Mouse (Mus musculus) inflammation-experienced regulatory T-cells, adult 6 months (primary cell): ENCODE measurements around the gene Cacnb1. TPM values are rescaled to one million over a fixed set of nuclear protein-coding genes. Genes with fewer than 3 reads are reported as not detected.
A peak's percentile ranks its signal among the peaks of the same experiment; 100 is the strongest.

Experiments used
- ATAC-seq: one replicate; pipeline ENCODE4 v1.8.0; 2017
- polyA plus RNA-seq, 3 experiments: library from polyadenylated mRNA; unstranded; fragments of 100-300 nt; shearing (Covaris generic); gene quantifications; one replicate each; pipeline ENCODE4 v1.2.1; 2017

The Cacnb1 gene
- polyA plus RNA-seq, 3 experiments from 2014 or later: 1.5 to 2.7 (median 2.4) TPM

- ATAC-seq: no peak
Observed at GRCm38 (mm10) chr11:98005686-98006085, 17.1 kb downstream of the Cacnb1 start.

- ATAC-seq: no peak
Observed at GRCm38 (mm10) chr11:98005076-98005475, 17.8 kb downstream of the Cacnb1 start.

- ATAC-seq: no peak
Observed at GRCm38 (mm10) chr11:98004161-98004560, 18.7 kb downstream of the Cacnb1 start.

- no peak for ATAC-seq
Observed at GRCm38 (mm10) chr11:98003171-98003671, 19.6 kb downstream of the Cacnb1 start.

- no peak for ATAC-seq
Observed at GRCm38 (mm10) chr11:98002627-98003026, 20.2 kb downstream of the Cacnb1 start.

- no peak for ATAC-seq
Observed at GRCm38 (mm10) chr11:98001986-98002385, 20.8 kb downstream of the Cacnb1 start.

GRCm38 (mm10) chr11:98001351-98001824 is 21.4 kb downstream of the Cacnb1 start:
- no peak for ATAC-seq

GRCm38 (mm10) chr11:98000378-98001140 is 22.3 kb downstream of the Cacnb1 start:
- peak; percentile 50 for ATAC-seq

- no peak for ATAC-seq
Observed at GRCm38 (mm10) chr11:97999748-98000147, 23.1 kb downstream of the Cacnb1 start.

GRCm38 (mm10) chr11:97998898-97999608 is 23.8 kb downstream of the Cacnb1 start:
- ATAC-seq: peak; percentile 77

- no peak for ATAC-seq
Observed at GRCm38 (mm10) chr11:97998074-97998793, 24.6 kb downstream of the Cacnb1 start.

GRCm38 (mm10) chr11:97997387-97997960 is 25.4 kb downstream of the Cacnb1 start:
- ATAC-seq: no peak

GRCm38 (mm10) chr11:97996691-97997090 is 26.1 kb downstream of the Cacnb1 start:
- ATAC-seq: no peak

GRCm38 (mm10) chr11:97995564-97996288 is 27.1 kb downstream of the Cacnb1 start, which contains the start of gene Arl5c:
Gene Arl5c (minus strand): TSS chr11:97996181.
- ATAC-seq: peak; percentile 27

- ATAC-seq: peak; percentile 31
Observed at GRCm38 (mm10) chr11:97994539-97995100, 28.2 kb downstream of the Cacnb1 start.

- ATAC-seq: peak; percentile 75
Observed at GRCm38 (mm10) chr11:97988530-97989096, 34.2 kb downstream of the Cacnb1 start.

- ATAC-seq: peak; percentile 66
Observed at GRCm38 (mm10) chr11:97987551-97988526, 35.0 kb downstream of the Cacnb1 start.

- no peak for ATAC-seq
Observed at GRCm38 (mm10) chr11:97986738-97987465, 35.9 kb downstream of the Cacnb1 start.
